ENCODE assay signal across 28 mouse cellular contexts in genomic region chr15:18900776-18901175, GRCm38 (mm10).
"Had no signal": no experiment of that assay in that cellular context is flagged by ENCODE, and none has a peak within 500 bp of the region (broad histone marks: within the 10 kb centered on the region; RNA-seq: fewer than 3 reads in every experiment).

No protein-coding gene starts in this region.

- H3K9ac ChIP-seq: heart, embryonic 13.5 days; heart, embryonic 15.5 days; hindbrain, embryonic 13.5 days; hindbrain, embryonic 15.5 days; kidney, embryonic 15.5 days; limb, embryonic 12.5 days; liver, embryonic 13.5 days; liver, embryonic 15.5 days; liver, postnatal 0 days had no signal

- H3K27ac ChIP-seq: heart, adult 2 months; heart, embryonic 13.5 days; heart, embryonic 15.5 days; hindbrain, embryonic 13.5 days; hindbrain, embryonic 15.5 days; hindbrain, postnatal 0 days; kidney, embryonic 15.5 days; kidney, postnatal 0 days; left cerebral cortex, adult 2 months; limb, embryonic 10.5 days; limb, embryonic 12.5 days; liver, embryonic 13.5 days; liver, embryonic 15.5 days had no signal

- H3K4me1 ChIP-seq: heart, embryonic 13.5 days; heart, embryonic 15.5 days; hindbrain, embryonic 13.5 days; hindbrain, embryonic 15.5 days; kidney, embryonic 15.5 days; limb, embryonic 10.5 days; limb, embryonic 12.5 days; liver, embryonic 13.5 days; liver, embryonic 15.5 days had no signal

- DNase-seq: gastrocnemius, postnatal 14 days; gastrocnemius, postnatal 36 days; heart, adult 11 months; heart, adult 2 months; heart, postnatal 14 days; heart, postnatal 36 days; kidney, adult 11 months; kidney, adult 2 months; kidney, adult 9 months; kidney, postnatal 14 days; kidney, postnatal 4 days; liver; liver, embryonic 13.5 days; liver, postnatal 0 days had no signal

- H3K9me3 ChIP-seq: heart, embryonic 13.5 days; heart, embryonic 15.5 days; hindbrain, embryonic 13.5 days; hindbrain, embryonic 15.5 days; kidney, embryonic 15.5 days; limb, embryonic 10.5 days; limb, embryonic 12.5 days; liver, embryonic 13.5 days; liver, embryonic 15.5 days had no signal

- H3K36me3 ChIP-seq: heart, embryonic 13.5 days; heart, embryonic 15.5 days; hindbrain, embryonic 13.5 days; hindbrain, embryonic 15.5 days; kidney, embryonic 15.5 days; limb, embryonic 10.5 days; limb, embryonic 12.5 days; liver, embryonic 13.5 days; liver, embryonic 15.5 days had no signal

- H3K27me3 ChIP-seq: heart, embryonic 13.5 days; heart, embryonic 15.5 days; hindbrain, embryonic 13.5 days; hindbrain, embryonic 15.5 days; kidney, embryonic 15.5 days; limb, embryonic 12.5 days; liver, embryonic 13.5 days; liver, embryonic 15.5 days had no signal

- H3K4me2 ChIP-seq: heart, embryonic 11.5 days; heart, embryonic 13.5 days; heart, embryonic 15.5 days; hindbrain, embryonic 13.5 days; hindbrain, embryonic 15.5 days; kidney, embryonic 15.5 days; limb, embryonic 12.5 days; liver, embryonic 11.5 days; liver, embryonic 13.5 days; liver, embryonic 15.5 days had no signal

- H3K4me3 ChIP-seq: heart, adult 2 months; heart, embryonic 13.5 days; heart, embryonic 15.5 days; hindbrain, embryonic 13.5 days; hindbrain, embryonic 15.5 days; kidney, embryonic 15.5 days; left cerebral cortex, adult 2 months; limb, embryonic 10.5 days; limb, embryonic 12.5 days; liver, embryonic 13.5 days; liver, embryonic 15.5 days had no signal

- ATAC-seq: hindbrain, postnatal 0 days; intestine, embryonic 16.5 days; liver, postnatal 0 days had no signal
